Mouse (Mus musculus) mouse embryonic stem cell (cell line): Measurements from ENCODE around the gene Pald1.

ENCODE experiments used
- in situ Hi-C, 2 experiments: fragments of 300-500 bp; cut with MboI; formaldehyde crosslinking; loops; 1 replicate in 1 of 2; 3 replicates in 1 of 2; pipeline ENCODE4 v1.14.3; 2019 to 2020; ENCODE audit warnings: low sequenced_read_pairs in 2 of 2, low pct_unique_long_range_greater_than_20kb in 1 of 2, mixed read lengths in 1 of 2; ENCODE audit not compliant: unreplicated experiment in 1 of 2

The Pald1 gene

DNA sequence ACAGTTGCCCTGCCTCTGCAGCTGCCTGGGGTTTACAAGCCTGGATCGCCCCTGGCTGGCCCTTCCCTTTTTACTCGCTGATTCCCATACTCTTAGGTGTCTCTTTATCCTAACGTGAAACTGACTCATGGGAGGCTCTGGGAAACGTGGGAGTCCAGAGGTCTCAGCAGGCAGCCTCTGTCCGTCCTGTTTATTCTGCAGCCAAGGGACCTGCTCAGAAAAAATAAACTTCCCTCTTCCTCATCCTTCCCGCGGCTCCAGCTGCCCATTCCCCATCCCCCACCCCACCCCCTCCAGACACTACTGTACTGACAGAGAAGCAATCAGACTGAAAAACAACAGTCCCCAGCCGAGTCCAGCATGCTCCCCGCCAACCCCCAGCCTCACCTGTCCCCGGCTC is 37.0 kb downstream of the Pald1 start:
- in situ Hi-C loops = loop anchor here (5.0 to 10.0 kb wide), 2 partner anchors 41 to 48 kb away; no protein-coding TSS in a partner anchor

DNA sequence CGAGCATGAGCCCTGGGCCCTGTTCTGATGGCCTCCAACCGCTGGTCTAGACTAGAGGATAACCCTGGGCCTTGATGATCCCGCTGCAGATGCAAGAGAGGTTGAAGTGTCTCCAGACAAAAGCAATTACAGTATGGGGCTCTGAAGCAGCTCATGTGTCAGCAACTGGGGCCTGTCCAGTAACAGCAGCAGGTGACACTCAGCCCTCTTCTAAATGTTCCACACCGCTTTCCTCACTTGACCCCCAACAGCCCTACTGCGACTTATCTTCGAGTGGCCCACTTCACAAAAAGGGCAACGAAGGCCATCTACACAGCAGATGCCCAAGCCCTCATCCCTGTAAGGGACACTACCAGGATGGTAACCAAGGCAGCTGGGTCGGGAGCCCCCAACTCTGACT is 38.2 kb downstream of the Pald1 start:
- in situ Hi-C loops = loop anchor here (5.0 to 10.0 kb wide), 2 partner anchors 42 to 50 kb away; no protein-coding TSS in a partner anchor

DNA sequence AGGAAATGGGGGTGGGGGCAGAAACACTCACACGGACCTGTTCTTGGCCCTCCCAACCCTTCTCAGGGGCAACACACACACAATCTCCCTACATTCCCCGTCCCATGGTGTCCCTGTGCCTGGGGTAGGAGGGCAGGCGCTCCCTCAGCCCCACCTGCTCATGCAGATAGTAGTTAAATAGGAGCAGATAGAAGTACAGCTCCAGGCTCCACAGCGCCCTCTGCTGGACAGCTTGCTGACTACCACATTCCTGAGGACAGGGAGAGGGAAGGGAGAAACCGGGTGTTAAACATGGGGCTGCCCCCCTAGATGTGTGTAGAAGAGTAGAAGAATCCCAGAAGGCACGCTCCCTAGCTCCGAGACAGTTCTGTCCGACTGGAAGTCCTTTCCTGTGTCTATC is 39.4 kb downstream of the Pald1 start:
- in situ Hi-C loops = loop anchor here in 1 of 2 experiments (10.0 kb wide), 1 partner anchor 51 kb away; no protein-coding TSS in a partner anchor

DNA sequence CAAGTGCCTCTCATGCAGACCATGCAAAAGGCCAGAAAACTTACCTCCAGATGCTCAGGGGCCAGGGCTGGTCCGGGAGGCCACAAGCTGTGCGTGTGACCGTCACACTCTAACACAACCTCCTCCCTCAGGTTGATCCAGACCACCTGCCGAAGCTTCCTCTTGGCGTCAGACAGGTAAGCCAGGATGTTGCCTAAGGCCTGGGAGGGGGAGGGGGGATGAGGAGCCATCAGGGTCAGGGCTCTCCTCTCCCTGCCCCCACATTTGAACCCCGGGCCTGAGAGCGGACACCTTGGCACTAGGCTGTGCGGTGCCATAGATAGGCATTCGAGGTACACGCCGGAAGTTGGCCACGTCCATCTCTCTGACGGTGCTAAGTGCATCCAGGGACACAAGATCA is 40.6 kb downstream of the Pald1 start:
- in situ Hi-C loops = loop anchor here in 1 of 2 experiments (10.0 kb wide), 1 partner anchor 52 kb away; no protein-coding TSS in a partner anchor

DNA sequence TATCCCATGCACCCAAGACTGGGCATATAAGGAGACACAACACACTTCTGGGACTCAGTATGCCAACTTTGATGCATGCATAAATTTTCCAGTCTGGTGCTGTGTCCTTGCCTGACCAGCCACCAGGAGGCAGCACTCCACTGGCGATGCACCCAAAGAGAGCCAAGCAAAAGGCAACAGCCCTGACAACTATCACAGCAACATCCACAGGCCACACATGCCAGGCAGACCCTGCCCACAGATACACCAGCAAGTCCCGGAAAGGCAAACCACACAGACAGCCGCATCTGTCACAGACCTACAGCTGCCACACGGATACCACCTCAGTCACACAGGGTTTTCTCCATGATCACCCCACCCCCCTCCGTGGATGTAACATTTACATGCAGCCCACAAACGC is 41.8 kb downstream of the Pald1 start:
- in situ Hi-C loops = loop anchor here in 1 of 2 experiments (10.0 kb wide), 1 partner anchor 53 kb away; no protein-coding TSS in a partner anchor

DNA sequence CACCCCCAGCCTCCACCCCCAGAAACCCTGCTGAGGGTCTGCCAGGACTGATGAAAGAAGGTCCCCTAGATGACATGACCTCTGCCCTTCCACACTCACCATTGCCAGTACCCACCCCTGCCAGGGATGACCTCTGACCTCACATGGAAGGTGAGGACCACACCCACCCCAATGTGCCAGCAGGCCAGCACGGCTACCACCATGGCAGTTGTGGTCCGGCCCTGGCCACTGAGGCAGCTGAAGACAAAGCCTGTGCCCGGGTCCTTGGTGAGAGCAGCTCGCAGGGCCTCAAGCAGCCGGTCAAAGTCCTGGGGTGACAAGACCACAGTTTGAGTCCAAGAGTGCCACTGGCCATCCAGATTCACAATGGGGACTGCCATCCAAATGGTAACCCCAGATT is 42.3 kb downstream of the Pald1 start:
- in situ Hi-C loops = loop anchor here in 1 of 2 experiments (10.0 kb wide), 1 partner anchor 54 kb away; no protein-coding TSS in a partner anchor

DNA sequence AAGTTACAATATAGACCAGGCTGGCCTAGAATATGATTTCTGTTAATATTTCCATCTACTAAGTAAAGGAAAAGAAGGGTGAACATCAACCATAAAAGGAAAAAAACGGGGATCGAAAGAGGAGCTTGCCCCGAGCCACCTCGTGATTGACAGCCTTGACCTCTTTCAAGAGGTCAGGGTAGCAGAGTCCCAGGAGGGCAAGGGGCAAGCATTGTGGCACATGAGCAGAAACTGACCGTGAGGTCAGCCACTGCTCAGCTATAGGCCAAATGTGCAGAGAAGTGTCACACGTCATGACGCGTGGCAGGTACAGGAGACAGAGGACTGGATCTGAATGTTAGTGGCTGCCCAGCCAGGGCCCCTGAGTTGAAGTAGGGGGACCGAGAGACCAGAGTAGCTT is 43.1 kb downstream of the Pald1 start:
- in situ Hi-C loops = loop anchor here in 1 of 2 experiments (10.0 kb wide), 1 partner anchor 55 kb away; no protein-coding TSS in a partner anchor

DNA sequence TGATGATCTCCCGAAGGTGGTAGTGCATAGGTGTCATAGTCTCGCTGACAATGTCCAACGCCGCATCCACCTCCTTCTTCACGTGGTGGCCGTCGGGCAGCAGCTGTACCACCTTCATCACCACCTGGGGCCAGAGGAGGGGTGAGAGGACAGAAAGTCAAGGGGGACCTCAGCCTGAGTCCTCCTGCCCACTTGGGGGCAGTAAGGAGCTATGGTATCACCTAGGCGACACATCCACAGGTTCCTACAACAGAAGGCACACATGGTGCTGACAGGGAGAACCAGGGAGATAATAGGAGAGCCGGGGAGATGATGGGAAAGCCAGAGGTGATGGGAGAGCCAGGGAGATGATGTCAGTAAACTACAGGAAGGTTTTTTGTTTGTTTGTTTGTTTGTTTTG is 44.1 kb downstream of the Pald1 start:
- in situ Hi-C loops = loop anchor here in 1 of 2 experiments (5.0 kb wide), 1 partner anchor 127 kb away; no protein-coding TSS in a partner anchor

DNA sequence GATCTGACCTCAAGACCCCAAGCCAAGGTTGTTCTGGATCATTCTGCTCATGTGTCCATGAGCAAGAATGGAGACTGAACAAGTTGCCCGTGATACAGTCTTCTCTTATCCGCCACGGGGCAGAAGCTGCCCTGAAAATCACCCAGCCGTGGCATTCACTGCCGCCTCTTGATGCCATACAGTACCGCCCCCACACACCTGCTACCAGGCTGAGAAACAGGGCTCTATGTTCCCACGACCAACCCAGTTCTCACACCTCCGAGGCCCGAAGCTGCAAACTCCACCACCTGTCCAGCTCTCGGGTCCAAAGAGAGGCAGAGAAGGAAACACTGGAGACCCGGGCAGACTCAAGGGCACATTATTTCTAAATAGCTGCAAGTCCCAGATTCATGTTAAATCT is 45.7 kb downstream of the Pald1 start:
- in situ Hi-C loops = loop anchor here in 1 of 2 experiments (5.0 kb wide), 1 partner anchor 125 kb away; no protein-coding TSS in a partner anchor

DNA sequence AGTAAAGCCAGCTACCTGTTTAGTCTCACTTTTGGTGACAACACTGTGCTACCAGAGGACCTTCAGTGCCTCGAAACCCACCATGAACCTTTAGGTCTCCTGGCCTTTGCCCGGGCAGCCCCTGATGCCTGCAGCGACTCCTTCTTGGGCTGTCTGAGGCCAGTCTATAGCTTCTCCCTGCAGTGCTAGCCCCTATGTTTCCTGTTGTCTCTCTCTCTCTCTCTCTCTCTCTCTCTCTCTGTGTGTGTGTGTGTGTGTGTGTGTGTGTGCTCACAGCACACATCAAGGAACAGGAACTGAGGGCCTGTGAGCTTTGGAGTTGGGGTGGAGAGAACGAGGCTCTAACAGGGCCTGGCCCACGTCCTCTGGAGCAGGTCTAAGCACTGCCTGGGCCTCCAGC is 46.7 kb downstream of the Pald1 start:
- in situ Hi-C loops = loop anchor here in 1 of 2 experiments (5.0 kb wide), 1 partner anchor 124 kb away; no protein-coding TSS in a partner anchor

DNA sequence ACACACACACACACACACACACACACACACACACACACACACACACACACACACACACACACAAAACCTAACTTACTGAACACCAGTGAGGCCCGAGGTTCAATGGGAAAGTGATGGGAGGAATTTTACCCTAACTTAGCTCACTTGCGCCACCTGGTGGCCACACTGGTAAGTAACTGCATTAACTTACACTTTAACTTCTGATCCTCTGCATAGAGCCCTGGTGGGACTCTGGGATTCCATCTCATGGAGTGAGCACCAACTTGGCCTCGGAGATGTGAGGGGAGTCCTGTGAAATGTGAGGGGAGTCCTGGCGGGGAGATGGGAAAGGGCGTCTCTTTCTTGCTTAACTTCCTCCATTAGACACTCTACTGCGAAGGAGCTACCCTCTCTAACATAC is 47.2 kb downstream of the Pald1 start:
- in situ Hi-C loops = loop anchor here in 1 of 2 experiments (5.0 kb wide), 1 partner anchor 124 kb away; no protein-coding TSS in a partner anchor

DNA sequence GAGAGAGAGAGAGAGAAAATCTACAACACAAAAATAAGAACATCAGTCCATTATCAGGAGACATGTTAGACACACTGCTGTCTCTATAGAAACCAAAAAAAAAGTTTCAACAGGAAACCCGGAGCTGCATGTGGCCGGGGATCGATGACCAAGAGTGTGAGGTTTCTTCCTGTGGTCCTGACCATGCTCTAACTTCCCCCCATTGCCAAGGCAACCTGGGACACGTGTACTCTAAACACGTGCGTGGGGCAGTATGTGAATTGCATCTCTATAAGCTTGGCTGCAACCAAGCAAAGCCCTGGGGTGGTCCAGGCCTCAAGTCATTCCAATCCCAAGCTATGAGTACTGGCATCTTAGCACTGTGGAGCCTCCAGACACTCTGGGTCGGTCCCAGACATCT is 48.8 kb downstream of the Pald1 start:
- in situ Hi-C loops = loop anchor here in 1 of 2 experiments (5.0 kb wide), 2 partner anchors 112 to 137 kb away; no protein-coding TSS in a partner anchor

DNA sequence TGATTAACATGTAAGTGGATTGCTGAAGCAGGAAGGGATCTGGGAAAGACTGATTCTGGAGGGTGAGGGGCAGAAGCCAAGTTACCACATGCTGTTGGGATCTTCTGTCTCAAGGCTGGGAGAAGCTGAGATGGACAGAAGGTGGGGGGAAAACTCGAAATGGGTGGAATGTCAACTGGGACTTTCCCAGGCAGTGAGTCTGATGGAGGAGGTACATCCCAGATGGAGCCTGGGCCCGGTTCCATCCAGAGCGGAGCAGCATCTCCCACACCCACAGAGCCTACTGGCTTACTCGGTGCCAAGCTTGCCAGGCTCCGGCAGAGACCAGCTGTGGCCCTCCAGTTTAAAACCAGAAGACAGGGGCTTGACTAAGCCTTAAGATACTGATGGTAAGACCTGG is 52.3 kb downstream of the Pald1 start:
- in situ Hi-C loops = loop anchor here in 1 of 2 experiments (5.0 kb wide), 2 partner anchors 109 to 134 kb away; no protein-coding TSS in a partner anchor

DNA sequence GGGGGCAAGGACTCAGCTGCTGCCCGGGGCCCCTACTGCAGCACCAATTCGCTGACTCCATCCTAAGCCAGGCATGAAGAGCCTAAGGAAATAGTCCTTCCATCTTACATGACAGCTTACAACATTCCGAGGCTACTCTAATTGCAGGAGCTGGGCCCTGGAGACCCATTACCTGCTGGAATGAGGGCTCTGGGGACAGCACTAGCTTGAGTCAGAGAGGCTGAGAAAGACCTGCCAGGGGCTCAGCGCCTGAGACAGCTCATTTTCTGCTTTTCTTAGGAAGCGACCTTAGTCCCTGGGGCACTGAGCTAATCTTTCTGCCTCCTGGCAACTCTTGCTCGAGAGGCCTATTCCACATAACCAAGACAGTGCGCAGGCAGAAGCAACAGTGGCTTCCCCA is 54.4 kb downstream of the Pald1 start:
- in situ Hi-C loops = no loop called here

DNA sequence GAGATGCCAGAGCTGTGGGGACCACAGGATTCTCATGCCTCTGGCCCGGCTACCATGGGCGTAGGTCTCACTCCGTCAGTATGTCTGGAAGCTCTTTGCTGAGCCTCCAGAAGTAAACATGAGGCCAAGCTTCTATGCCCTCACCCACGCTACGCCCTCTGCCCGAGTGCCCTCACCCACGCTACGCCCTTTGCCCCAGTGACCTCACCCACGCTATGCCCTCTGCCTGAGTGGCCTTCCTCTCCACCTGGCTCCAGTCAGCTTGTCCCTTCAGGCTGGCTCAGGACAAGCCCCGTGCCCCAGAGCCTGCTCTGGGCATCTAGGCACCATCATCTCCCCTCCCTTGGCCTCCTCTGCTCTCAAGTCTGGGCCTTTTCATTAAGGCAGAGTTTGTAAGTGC is 55.8 kb downstream of the Pald1 start:
- in situ Hi-C loops = no loop called here

DNA sequence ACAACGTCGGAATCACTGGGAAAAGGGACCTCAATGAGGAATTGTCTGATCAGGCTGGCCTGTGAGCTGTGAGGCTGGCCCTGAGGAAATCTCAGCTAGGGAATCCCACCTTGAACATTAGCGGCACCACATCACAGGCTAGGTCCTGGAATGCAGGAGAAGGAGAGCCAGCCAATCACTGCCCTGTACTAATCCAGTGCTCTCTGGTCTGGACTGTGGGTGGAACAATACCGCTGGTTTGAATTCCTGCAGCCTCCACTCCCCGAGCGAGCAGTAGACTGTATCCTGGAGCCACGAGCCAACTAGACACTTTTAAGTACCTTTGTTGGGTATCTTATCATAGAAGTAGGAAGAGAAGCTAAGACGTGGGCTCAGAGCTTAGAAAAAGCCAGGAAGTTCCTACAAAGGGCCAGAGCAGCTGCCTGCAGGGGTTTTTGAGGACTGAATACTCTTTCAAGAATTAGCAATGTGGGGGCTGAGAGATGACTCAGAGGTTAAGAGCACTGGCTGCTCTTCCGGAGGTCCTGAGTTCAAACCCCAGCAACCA is 57.5 kb downstream of the Pald1 start:
- in situ Hi-C loops = no loop called here

DNA sequence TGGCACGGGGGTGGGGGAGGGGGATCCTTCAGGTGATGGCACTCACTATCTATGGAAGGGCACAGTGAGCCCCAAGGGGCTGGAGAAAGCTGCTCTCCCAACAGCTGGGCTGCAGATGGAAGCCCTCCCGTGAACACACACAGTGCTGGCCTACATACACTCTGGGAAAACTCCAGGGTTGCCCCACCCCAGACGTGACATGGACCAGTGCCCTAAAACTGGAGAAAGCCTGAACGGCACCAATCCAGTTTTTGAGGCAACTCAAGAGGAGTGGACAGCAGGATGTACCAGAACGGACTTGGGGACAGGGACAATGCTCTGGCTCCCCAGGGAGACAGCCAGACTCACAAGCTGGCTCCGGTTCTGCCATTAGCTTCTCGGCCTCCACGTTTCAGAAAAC is 58.6 kb downstream of the Pald1 start:
- in situ Hi-C loops = no loop called here

DNA sequence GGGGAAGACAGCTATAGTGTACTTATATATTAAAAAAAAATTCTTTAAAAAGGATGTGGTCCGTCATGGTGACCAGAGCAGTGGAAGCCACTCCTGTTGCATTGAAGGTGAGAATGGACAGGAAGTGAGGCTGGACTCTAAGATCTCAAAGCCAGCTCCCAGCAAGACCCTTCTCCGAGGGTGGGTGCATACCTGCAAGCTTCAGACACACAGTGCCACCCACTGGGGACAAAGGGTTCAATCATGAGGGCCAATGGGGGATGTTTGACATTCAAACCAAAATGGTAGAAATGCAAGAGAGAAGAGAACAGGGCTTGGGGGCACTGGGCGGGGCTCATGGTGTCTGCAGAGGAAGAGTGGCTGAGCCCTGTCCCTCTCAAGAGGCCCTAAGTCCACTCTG is 64.8 kb downstream of the Pald1 start:
- in situ Hi-C loops = no loop called here

DNA sequence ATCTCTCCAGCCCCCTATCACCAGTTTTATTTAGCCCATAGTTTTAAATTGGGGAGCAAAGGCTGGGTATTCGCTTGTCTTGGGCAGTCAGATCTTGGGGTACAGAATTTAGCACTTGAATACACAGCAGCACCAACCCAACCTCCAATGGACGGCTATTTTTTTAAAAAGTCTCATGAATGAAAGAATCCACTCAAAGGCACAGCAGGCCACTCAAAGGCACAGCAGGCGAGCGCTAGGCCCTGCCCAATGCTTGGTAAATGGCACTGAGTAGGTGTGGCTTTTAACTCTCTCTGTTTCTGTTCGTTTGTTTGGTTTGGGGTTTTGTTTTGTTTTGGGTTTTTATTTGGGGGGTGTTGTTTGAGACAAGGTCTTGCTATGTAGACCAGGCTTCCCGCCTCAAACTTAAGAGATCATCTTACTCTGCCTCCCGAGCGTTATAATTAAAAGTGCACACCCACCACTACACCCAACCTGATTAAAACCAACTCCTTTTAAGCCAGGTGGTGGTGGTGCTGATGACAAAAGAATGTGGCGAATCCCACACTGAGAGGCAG is 67.9 kb downstream of the Pald1 start:
- in situ Hi-C loops = no loop called here

DNA sequence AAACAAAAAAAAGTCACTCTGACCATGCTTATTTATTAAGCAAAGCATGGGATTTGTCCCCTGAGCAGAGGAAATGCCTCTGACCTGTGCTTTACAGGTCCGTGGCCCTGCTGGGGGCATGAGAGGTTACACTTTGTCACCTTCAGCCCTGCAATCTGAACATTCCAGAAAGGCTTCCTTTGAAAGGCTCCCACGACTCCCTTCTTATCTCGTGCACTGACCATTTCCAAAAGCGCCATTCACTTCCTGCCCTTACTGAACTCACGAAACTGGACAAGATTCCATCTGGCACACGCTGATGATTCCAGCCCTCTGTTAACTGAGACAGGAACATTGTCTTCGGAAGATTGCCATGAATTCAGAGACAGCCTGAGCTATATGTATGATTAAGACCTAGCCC is 69.6 kb downstream of the Pald1 start:
- in situ Hi-C loops = no loop called here
